Mouse (Mus musculus) midbrain, embryonic 11.5 days (tissue): ENCODE measurements around the gene Mtf1. TPM values are rescaled to one million over a fixed set of nuclear protein-coding genes. Genes with fewer than 3 reads are reported as not detected.

Experiments used
- ATAC-seq: fragments of 200-750 bp; cut with Nextera tagmentation; 2 replicates; pipeline ENCODE4 v1.8.0; 2017; ENCODE audit warnings: moderate TSS enrichment, moderate library complexity; ENCODE audit not compliant: low FRiP score
- DNase-seq: peaks from one replicate; pipeline ENCODE4 v3.0.0; 2015; ENCODE audit warnings: low spot score; ENCODE audit errors: missing footprints
- H3K27ac ChIP-seq: fragments of 300-500 bp; sonication (generic); 2 replicates; pipeline ENCODE4 v1.5.1; 2014; ENCODE audit warnings: low read depth, low read length
- H3K27me3 ChIP-seq: fragments of 300-500 bp; sonication (generic); 2 replicates; pipeline ENCODE4 v1.6.1; 2014; ENCODE audit warnings: mild to moderate bottlenecking, low read length, moderate library complexity, mixed read lengths; ENCODE audit not compliant: control insufficient read depth, insufficient read depth
- H3K36me3 ChIP-seq: fragments of 300-500 bp; sonication (generic); 2 replicates; pipeline ENCODE4 v1.6.1; 2014; ENCODE audit warnings: mild to moderate bottlenecking, low read length, moderate library complexity, mixed read lengths; ENCODE audit not compliant: control insufficient read depth, insufficient read depth
- H3K4me1 ChIP-seq: fragments of 300-500 bp; sonication (generic); 2 replicates; pipeline ENCODE4 v1.6.1; 2014; ENCODE audit warnings: low read length; ENCODE audit not compliant: control insufficient read depth, insufficient read depth
- H3K4me2 ChIP-seq: fragments of 300-500 bp; sonication (generic); 2 replicates; pipeline ENCODE4 v1.6.1; 2014; ENCODE audit warnings: mild to moderate bottlenecking, moderate library complexity
- H3K4me3 ChIP-seq: fragments of 300-500 bp; sonication (generic); 2 replicates; pipeline ENCODE4 v1.5.1; 2014; ENCODE audit warnings: low read depth, low read length
- H3K9ac ChIP-seq: fragments of 300-500 bp; sonication (generic); 2 replicates; pipeline ENCODE4 v1.6.1; 2014; ENCODE audit warnings: low read length
- H3K9me3 ChIP-seq: fragments of 300-500 bp; sonication (generic); 2 replicates; pipeline ENCODE4 v1.6.1; 2016; ENCODE audit warnings: low read length; ENCODE audit not compliant: control insufficient read depth
- WGBS: fragments of 180-500 bp; shearing (Covaris S2); extraction: QIAGEN DNeasy Blood & Tissue Kit; methylation state at CpG from one replicate; pipeline ENCODE4 v1.1.7; 2014; 5-methylcytosine and 5-hydroxymethylcytosine counted together
- polyA plus RNA-seq: library from polyadenylated mRNA; unstranded; fragments of >200 nt; fragmentation: Nextera tagmentation; extraction: Ambion mirVana; gene quantifications from 2 replicates; pipeline ENCODE4 v1.2.1, GENCODE M21; 2014

Mtf1 gene
- 12.9 and 16.7 TPM in 2 replicates for polyA plus RNA-seq

GRCm38 (mm10) chr4:124801552-124802308, at the start of gene Mtf1:
Mtf1 (plus strand) TSS chr4:124802104.
- 3% methylated on average over 21 of the region's 21 CpGs for WGBS
- H3K27ac ChIP-seq, result peak within 1 kb of the TSS; percentile 94

GRCm38 (mm10) chr4:124752281-124753199, 49.4 kb upstream of the Mtf1 start:
- Histone ChIP-seq H3K4me1 (peaks cover 12% of the 10 kb centered on the region), H3K9me3 (no peaks in the 10 kb centered on the region), H3K4me2 (peak overlapping the region; percentile 97), H3K9ac (peak overlapping the region; percentile 72), H3K27ac (no peak overlapping the region), H3K4me3 (peak overlapping the region; percentile 74), H3K27me3 (peaks cover 3% of the 10 kb centered on the region; the same call in 1 of the 2 replicates), H3K36me3 (no peaks in the 10 kb centered on the region)
- ATAC-seq (no peak), DNase-seq (no peak)
- WGBS, result 15% methylated on average over 15 of the region's 15 CpGs

More at GRCm38 (mm10) chr4:124801552-124802308, at the start of gene Mtf1:
- peak; percentile 98 for DNase-seq
- peak within 1 kb of the TSS; percentile 85 for H3K4me3 ChIP-seq
- H3K27me3 ChIP-seq, result no peaks in the 10 kb centered on the region
- peaks cover 3% of the 10 kb centered on the region; the same call in 1 of the 2 replicates for H3K36me3 ChIP-seq
- peaks cover 12% of the 10 kb centered on the region for H3K4me1 ChIP-seq
- H3K9me3 ChIP-seq, result no peaks in the 10 kb centered on the region
- peak; percentile 75 for ATAC-seq
- H3K4me2 ChIP-seq, result peak within 1 kb of the TSS; percentile 72
- H3K9ac ChIP-seq, result peak within 1 kb of the TSS; percentile 98

DNA sequence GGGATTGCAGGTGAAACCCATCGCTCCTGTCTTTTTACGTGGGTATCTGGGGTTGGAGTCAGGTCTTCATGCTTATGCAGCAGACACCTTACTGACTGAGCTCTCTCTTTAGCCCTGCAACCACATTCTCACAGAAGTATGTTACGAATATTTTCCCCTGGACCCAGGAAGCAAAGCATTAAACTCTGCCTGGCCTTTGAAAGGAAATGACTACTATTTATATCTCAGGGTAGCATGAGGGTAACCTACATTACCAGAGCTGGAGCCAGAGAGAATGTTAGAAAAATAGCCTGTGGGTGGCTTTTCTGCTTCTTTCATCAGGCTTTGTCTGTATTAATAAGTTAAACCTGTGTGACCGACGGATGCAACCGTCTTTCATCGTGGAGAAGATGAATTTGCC, 46.4 kb upstream of the Mtf1 start:
- WGBS, result 80% methylated on average over 7 of the region's 7 CpGs
- Histone ChIP-seq H3K9ac (no peak overlapping the region), H3K4me3 (no peak overlapping the region), H3K27ac (no peak overlapping the region), H3K4me2 (no peak overlapping the region), H3K4me1 (peaks cover 12% of the 10 kb centered on the region), H3K36me3 (no peaks in the 10 kb centered on the region), H3K9me3 (no peaks in the 10 kb centered on the region), H3K27me3 (no peaks in the 10 kb centered on the region)
- DNase-seq (no peak), ATAC-seq (no peak)

DNA sequence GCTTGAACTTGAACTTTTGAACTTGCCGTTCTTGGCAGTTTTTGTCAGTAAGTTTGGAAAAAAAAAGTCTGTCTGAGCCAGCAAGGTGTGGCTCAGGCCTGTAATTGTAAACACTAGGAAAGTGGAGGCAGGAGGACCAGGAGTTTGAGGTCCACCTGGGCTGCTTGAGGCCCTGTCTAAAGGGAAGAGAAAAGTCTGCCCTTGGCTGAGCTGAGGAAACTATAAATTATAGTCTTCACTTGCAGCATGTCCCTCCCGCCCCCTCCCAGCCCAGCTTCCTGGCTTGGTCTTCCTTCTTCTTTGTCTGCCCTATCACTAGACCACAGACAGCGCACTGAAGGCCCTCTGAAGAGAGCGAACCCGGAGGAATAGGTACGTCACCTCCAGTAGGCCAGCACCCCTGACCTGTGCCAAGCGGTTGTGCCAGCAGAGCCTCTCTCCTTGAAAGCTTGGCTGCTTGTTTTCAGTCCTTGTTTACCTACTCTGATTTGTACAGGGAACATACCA, 42.5 kb upstream of the Mtf1 start:
- H3K27me3 ChIP-seq, result no peaks in the 10 kb centered on the region
- WGBS, result 87% methylated on average over 7 of the region's 7 CpGs

GRCm38 (mm10) chr4:124761201-124761600, 40.7 kb upstream of the Mtf1 start:
- Histone ChIP-seq H3K9me3 (no peaks in the 10 kb centered on the region), H3K4me2 (no peak overlapping the region), H3K9ac (no peak overlapping the region), H3K4me1 (no peaks in the 10 kb centered on the region), H3K36me3 (no peaks in the 10 kb centered on the region), H3K27ac (no peak overlapping the region), H3K4me3 (no peak overlapping the region), H3K27me3 (no peaks in the 10 kb centered on the region)
- 59% methylated on average over 1 of the region's 1 CpGs for WGBS
- no peak for ATAC-seq
- DNase-seq, result peak; percentile 62

More for the DNA sequence above, 42.5 kb upstream of the Mtf1 start:
- Histone ChIP-seq H3K36me3 (no peaks in the 10 kb centered on the region), H3K4me1 (no peaks in the 10 kb centered on the region), H3K9ac (no peak overlapping the region), H3K27ac (no peak overlapping the region), H3K4me2 (no peak overlapping the region), H3K9me3 (no peaks in the 10 kb centered on the region), H3K4me3 (no peak overlapping the region)
- peak; percentile 65 for DNase-seq
- no peak for ATAC-seq

DNA sequence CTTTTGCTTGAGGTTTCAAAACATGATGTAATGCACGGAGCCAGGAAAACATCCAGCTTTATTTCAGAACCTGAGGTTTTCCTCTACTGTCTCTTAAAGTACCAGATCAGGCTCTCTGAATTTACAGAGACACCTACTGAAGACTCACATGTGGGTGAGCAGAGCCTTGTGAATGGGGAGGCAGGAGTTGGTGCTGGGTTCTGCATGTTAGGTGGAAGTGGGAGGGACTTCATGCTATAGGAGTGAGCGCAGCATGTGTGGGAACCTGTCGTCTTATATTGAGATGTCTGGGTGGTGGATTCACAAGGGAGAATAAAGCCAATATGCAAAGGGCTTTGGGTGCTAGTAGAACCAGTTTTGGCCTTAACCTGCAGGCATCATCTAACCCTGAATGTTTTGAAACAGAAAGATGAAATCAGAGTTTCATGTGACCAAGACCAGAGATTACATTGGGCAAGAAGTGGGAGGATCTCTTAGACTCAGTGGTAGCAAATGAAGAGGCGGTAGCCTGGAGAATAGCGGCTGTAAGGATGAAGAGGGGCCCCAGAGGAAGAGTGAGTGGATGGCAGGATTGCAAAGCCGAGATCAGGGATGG, 38.9 kb upstream of the Mtf1 start:
- H3K9ac ChIP-seq, result no peak overlapping the region
- 91% methylated on average over 6 of the region's 6 CpGs for WGBS
- peak; percentile 45 for DNase-seq

DNA sequence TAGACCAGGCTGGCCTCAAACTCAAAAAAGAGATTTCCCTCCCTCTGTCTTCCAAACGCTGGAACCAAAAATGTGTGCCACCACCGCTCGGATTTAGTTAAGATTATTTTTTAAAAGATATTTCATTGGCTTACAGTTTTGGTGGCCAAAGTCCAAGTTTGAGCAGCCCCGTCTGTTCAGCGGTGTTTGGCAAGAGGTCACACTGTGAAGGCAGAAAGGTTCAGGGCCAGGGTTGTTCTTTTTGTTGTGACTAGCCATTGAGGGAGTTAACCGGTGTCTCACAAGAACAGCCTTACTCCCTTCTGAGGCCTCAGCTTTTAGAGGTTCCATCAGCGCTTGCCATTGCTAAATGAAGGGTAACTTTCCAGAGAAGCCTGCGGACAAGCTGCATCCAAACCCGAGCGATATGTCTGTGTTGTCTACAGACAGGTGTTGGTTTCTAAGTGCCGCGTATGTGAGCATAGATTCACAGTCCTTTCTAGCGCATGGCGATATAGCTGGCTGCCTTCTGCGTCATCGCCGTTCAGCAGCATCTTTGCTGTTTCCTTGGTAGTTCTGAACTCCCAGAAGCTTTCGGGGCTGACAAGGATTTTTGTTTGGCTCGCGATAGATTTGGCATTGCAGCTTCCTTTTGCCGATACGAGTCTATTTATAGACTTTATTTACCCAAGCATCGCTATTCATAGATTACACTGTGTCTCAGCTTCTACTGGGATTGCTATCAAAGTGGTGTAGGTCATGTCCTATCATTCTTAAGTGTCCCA, 35.9 kb upstream of the Mtf1 start:
- no peaks in the 10 kb centered on the region for H3K9me3 ChIP-seq
- ATAC-seq, result no peak

More for the DNA sequence above, 38.9 kb upstream of the Mtf1 start:
- no peak overlapping the region for H3K4me3 ChIP-seq
- ATAC-seq, result no peak
- H3K36me3 ChIP-seq, result no peaks in the 10 kb centered on the region
- no peak overlapping the region for H3K27ac ChIP-seq
- no peaks in the 10 kb centered on the region for H3K27me3 ChIP-seq
- H3K4me1 ChIP-seq, result no peaks in the 10 kb centered on the region
- H3K9me3 ChIP-seq, result no peaks in the 10 kb centered on the region
- H3K4me2 ChIP-seq, result no peak overlapping the region

GRCm38 (mm10) chr4:124766566-124766940, 35.4 kb upstream of the Mtf1 start:
- ATAC-seq, result no peak
- no peak overlapping the region for H3K4me2 ChIP-seq
- H3K4me3 ChIP-seq, result no peak overlapping the region

More for the DNA sequence above, 35.9 kb upstream of the Mtf1 start:
- H3K4me1 ChIP-seq, result no peaks in the 10 kb centered on the region
- no peaks in the 10 kb centered on the region for H3K27me3 ChIP-seq
- 93% methylated on average over 23 of the region's 23 CpGs for WGBS
- no peak overlapping the region for H3K4me3 ChIP-seq
- H3K9ac ChIP-seq, result no peak overlapping the region
- H3K4me2 ChIP-seq, result no peak overlapping the region
- H3K36me3 ChIP-seq, result no peaks in the 10 kb centered on the region
- H3K27ac ChIP-seq, result no peak overlapping the region
- peak; percentile 12 for DNase-seq

More at GRCm38 (mm10) chr4:124766566-124766940, 35.4 kb upstream of the Mtf1 start:
- Histone ChIP-seq H3K9me3 (no peaks in the 10 kb centered on the region), H3K27me3 (no peaks in the 10 kb centered on the region), H3K4me1 (no peaks in the 10 kb centered on the region), H3K27ac (no peak overlapping the region), H3K36me3 (no peaks in the 10 kb centered on the region), H3K9ac (no peak overlapping the region)
- WGBS, result 92% methylated on average over 2 of the region's 2 CpGs
- DNase-seq, result no peak
